In the genomic region with DNA sequence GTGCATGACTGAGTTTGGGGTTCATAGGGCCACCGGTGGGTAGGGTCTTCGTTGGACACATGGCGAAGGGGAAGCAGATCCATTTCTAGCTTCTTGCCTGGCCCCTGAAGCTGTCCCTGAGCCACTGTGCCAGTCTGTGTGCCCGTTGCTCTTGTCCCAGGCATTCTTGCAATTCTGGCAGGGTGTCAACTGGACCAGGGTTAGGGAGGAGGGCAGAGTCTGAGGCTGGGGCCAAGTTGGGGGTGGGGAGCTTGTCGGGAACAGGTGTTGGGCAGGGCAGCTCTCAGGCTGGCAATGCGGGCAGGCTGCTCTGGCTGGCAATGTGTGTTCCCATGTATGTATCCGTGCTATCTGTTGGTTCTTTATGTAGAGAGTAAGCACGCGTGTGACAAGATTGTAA, we compare ENCODE assay signal across 10 mouse cellular contexts. TPM values are rescaled to one million over a fixed set of nuclear protein-coding genes. Genes with fewer than 3 reads are reported as not detected.
A peak's percentile ranks its signal among the peaks of the same experiment; 100 is the strongest.
DNase-seq lines count a peak whose midpoint lies in the region; ATAC-seq lines count a peak whose summit lies in the region.
"Had no signal": no experiment of that assay in that cellular context is flagged by ENCODE, and none has a peak within 500 bp of the region (broad histone marks: within the 10 kb centered on the region; RNA-seq: fewer than 3 reads in every experiment).

No protein-coding gene starts in this region.

- H3K9me3 ChIP-seq in midbrain, embryonic 11.5 days (ENCODE audit: control insufficient read depth, low read length): no peaks in the 10 kb centered on the region
- H3K9me3 ChIP-seq in midbrain, embryonic 16.5 days (replicated peaks; ENCODE audit: control insufficient read depth, low read length, poor library complexity, severe bottlenecking): no peaks in the 10 kb centered on the region

- H3K4me2 ChIP-seq in midbrain, embryonic 11.5 days: no peak overlapping the region
- H3K4me2 ChIP-seq in midbrain, embryonic 16.5 days (ENCODE audit: low read length): no peak overlapping the region

- H3K4me1 ChIP-seq in midbrain, embryonic 11.5 days (ENCODE audit: control insufficient read depth, insufficient read depth, low read length): peaks cover 7% of the 10 kb centered on the region
- peaks cover 3% of the 10 kb centered on the region; the same call in 1 of the 2 replicates for H3K4me1 ChIP-seq in midbrain, embryonic 16.5 days (ENCODE audit: control insufficient read depth, insufficient read depth, low read length)

- intact Hi-C loops in heart, postnatal 14 days (cut with DNase I): no loop called here

- ATAC-seq in midbrain, embryonic 11.5 days (ENCODE audit: low FRiP score): no peak
- no peak for ATAC-seq in midbrain, embryonic 16.5 days
- ATAC-seq in inflammation-experienced regulatory T-cells, adult 6 months: no peak

- H3K9ac ChIP-seq in midbrain, embryonic 11.5 days (ENCODE audit: low read length): no peak overlapping the region
- H3K9ac ChIP-seq in midbrain, embryonic 16.5 days (ENCODE audit: low read depth, low read length): no peak overlapping the region
- H3K9ac ChIP-seq: liver, embryonic 14.5 days had no signal

- DNase-seq in midbrain, embryonic 11.5 days (ENCODE audit: low spot score, missing footprints): peak; percentile 21
- DNase-seq in cerebellum, adult 9-10 months: peak; percentile 96
- DNase-seq in heart, postnatal 14 days: peak; percentile 81 to 90
- DNase-seq in skeletal muscle tissue, adult 2 months (ENCODE audit: low read depth, low spot score): peak; percentile 95
- no peak for DNase-seq in neural tube, embryonic 10.5 days (ENCODE audit: extremely low spot score, low spot score)
- no peak for DNase-seq in ovary, postnatal 14 days (ENCODE audit: low spot score)

- 85% methylated on average over 9 of the region's 9 CpGs for WGBS in midbrain, embryonic 11.5 days
- WGBS in midbrain, embryonic 16.5 days: 80% methylated on average over 9 of the region's 9 CpGs

- peaks cover 20% of the 10 kb centered on the region for H3K27me3 ChIP-seq in midbrain, embryonic 11.5 days (ENCODE audit: control insufficient read depth, insufficient read depth, low read length)
- H3K27me3 ChIP-seq in midbrain, embryonic 16.5 days (ENCODE audit: control insufficient read depth, insufficient read depth, low read depth, low read length): peaks cover 14% of the 10 kb centered on the region

- no peaks in the 10 kb centered on the region for H3K36me3 ChIP-seq in midbrain, embryonic 11.5 days (ENCODE audit: control insufficient read depth, insufficient read depth, low read length)
- H3K36me3 ChIP-seq in midbrain, embryonic 16.5 days (ENCODE audit: control insufficient read depth, insufficient read depth, low read length): no peaks in the 10 kb centered on the region

- H3K4me3 ChIP-seq in midbrain, embryonic 11.5 days (ENCODE audit: low read depth, low read length): no peak overlapping the region
- no peak overlapping the region for H3K4me3 ChIP-seq in midbrain, embryonic 16.5 days (ENCODE audit: low read depth, low read length)
- H3K4me3 ChIP-seq: erythroblast, embryonic 14.5 days had no signal

- H3K27ac ChIP-seq in midbrain, embryonic 11.5 days (ENCODE audit: low read depth, low read length): no peak overlapping the region
- no peak overlapping the region for H3K27ac ChIP-seq in midbrain, embryonic 16.5 days (ENCODE audit: low read length)
- H3K27ac ChIP-seq: liver, embryonic 14.5 days had no signal

RNA-seq across cellular contexts. Expression of a gene that starts 4.8 kb away (rescaled TPM):
- polyA plus RNA-seq in midbrain, embryonic 11.5 days (2014; fragmentation: Nextera tagmentation; extraction: Ambion mirVana): 1.6 and 1.7 TPM in 2 replicates
- polyA plus RNA-seq in midbrain, embryonic 16.5 days (2015; fragmentation: Nextera tagmentation; extraction: Ambion mirVana): 6.1 and 9.2 TPM in 2 replicates
- 100 to 1,000 TPM; 163 to 167 TPM for total RNA-seq in heart, postnatal 14 days (2021)
- polyA plus RNA-seq in inflammation-experienced regulatory T-cells, adult 6 months (2017; shearing (Covaris generic)): 1 to 10 TPM; 3.6 to 5.1 (median 4.8) TPM
- polyA plus RNA-seq: erythroblast, embryonic 14.5 days had no signal

RNA-seq across cellular contexts. Expression of a gene that starts 14.6 kb away (rescaled TPM):
- 242 and 271 TPM in 2 replicates for polyA plus RNA-seq in midbrain, embryonic 11.5 days (2014; fragmentation: Nextera tagmentation; extraction: Ambion mirVana)
- 227 and 228 TPM in 2 replicates for polyA plus RNA-seq in midbrain, embryonic 16.5 days (2015; fragmentation: Nextera tagmentation; extraction: Ambion mirVana)
- 100 to 1,000 TPM; 177 to 183 TPM for total RNA-seq in heart, postnatal 14 days (2021)
- 100 to 1,000 TPM; 196 to 255 (median 212) TPM for polyA plus RNA-seq in inflammation-experienced regulatory T-cells, adult 6 months (2017; shearing (Covaris generic))

RNA-seq across cellular contexts. Expression of a gene that starts 15.8 kb away (rescaled TPM):
- polyA plus RNA-seq in midbrain, embryonic 11.5 days (2014; fragmentation: Nextera tagmentation; extraction: Ambion mirVana): 11.3 TPM in 2 replicates
- polyA plus RNA-seq in midbrain, embryonic 16.5 days (2015; fragmentation: Nextera tagmentation; extraction: Ambion mirVana): 13.6 TPM in 2 replicates
- 1 to 10 TPM; 8.6 to 9.5 TPM for total RNA-seq in heart, postnatal 14 days (2021)
- 10 to 100 TPM in 2 of 3 experiments, 1 to 10 TPM in 1; 5.1 to 12.9 (median 11.9) TPM for polyA plus RNA-seq in inflammation-experienced regulatory T-cells, adult 6 months (2017; shearing (Covaris generic))

RNA-seq across cellular contexts. Expression of a gene that starts 22.3 kb away (rescaled TPM):
- not detected in 2 replicates for polyA plus RNA-seq in midbrain, embryonic 11.5 days (2014; fragmentation: Nextera tagmentation; extraction: Ambion mirVana)
- not detected in 2 replicates for polyA plus RNA-seq in midbrain, embryonic 16.5 days (2015; fragmentation: Nextera tagmentation; extraction: Ambion mirVana)
- not detected for total RNA-seq in heart, postnatal 14 days (2021)
- not detected for polyA plus RNA-seq in inflammation-experienced regulatory T-cells, adult 6 months (2017; shearing (Covaris generic))
- polyA plus RNA-seq: erythroblast, embryonic 14.5 days; liver, embryonic 14.5 days had no signal

RNA-seq across cellular contexts. Expression of a gene that starts 37.7 kb away (rescaled TPM):
- polyA plus RNA-seq in midbrain, embryonic 11.5 days (2014; fragmentation: Nextera tagmentation; extraction: Ambion mirVana): 168 and 177 TPM in 2 replicates
- polyA plus RNA-seq in midbrain, embryonic 16.5 days (2015; fragmentation: Nextera tagmentation; extraction: Ambion mirVana): 152 and 195 TPM in 2 replicates
- total RNA-seq in heart, postnatal 14 days (2021): 100 to 1,000 TPM; 127 to 131 TPM
- polyA plus RNA-seq in inflammation-experienced regulatory T-cells, adult 6 months (2017; shearing (Covaris generic)): 1 to 10 TPM in 1 of 3 experiments, under 1 TPM in 1, not detected in 1; 0.58 to 2.0 TPM

Comparison
In these comparisons a context has a peak if more than half of its experiments do, and no peak if none do; other contexts are left out.
1. DNase-seq: peak in midbrain, embryonic 11.5 days (single experiment), cerebellum, adult 9-10 months (single experiment), heart, postnatal 14 days (2 of 2) and skeletal muscle tissue, adult 2 months (single experiment); none in neural tube, embryonic 10.5 days (single experiment) and ovary, postnatal 14 days (single experiment).